Mouse (Mus musculus): Measurements from ENCODE around the gene Wdr25. TPM values are rescaled to one million over a fixed set of nuclear protein-coding genes. Genes with fewer than 3 reads are reported as not detected.

The Wdr25 gene
- total RNA-seq, 2 experiments from 2014 or later: 2.7 to 4.1 TPM

DNA sequence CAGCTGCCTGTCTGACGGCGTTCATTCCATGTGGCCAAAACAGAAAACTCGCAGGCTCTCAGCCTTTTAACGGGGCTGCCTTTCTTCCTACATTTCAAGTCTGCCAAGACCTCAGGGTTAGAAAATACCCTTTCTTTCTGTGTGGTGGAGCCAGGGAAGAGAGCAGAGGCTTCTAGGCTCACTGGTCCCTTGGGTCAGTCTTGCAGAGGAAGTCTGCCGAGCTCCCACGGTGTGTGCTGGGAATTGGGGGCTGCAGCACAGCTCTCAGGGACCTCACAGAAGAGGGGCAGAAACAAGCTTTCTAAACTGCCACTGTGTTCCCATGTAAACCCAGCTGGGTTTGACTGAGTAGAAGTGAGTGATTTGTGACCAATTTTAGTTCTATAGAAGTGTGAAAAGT, 40.8 kb downstream of the Wdr25 start:
- no peak for DNase-seq (ENCODE audit: low spot score)

DNA sequence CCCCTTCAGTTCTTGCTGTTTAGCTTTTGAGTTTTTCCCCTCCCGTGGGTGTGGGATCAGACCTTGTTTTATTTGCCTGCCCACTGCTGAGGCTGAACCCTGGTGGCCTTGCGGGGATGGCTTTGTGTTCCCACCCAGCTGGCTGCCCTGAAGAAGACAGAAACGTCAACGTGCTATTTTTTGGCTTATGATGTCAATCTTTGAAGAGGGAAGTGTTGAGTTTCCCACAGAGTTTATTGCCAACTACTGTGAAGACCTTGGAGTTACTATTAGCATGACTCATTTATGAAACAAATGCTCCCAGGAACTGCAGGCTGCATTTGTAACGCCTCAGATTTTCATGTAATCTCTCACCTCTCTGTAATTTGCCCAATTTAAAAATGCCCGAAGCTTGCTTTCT, 43.4 kb downstream of the Wdr25 start:
- peak; percentile 65 for DNase-seq (ENCODE audit: low spot score)

DNA sequence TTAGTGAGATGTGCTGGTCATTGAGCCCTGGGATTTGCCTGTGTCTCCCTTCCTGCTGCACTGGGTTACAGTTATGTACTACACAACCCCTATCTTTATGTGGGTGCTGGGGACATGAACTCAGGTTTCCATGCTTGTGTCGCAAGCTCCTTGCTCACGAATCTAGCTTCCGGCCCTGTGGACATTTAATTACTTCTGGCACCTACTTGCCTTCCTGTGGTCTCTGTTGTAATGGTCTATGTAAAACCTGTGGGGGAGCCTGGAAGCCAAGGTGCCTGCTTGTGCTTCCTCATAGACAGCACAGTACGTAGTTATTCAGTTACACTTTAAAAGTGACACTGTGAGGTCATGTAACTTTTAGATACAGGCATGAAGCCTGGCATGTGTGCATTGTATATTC, 44.1 kb downstream of the Wdr25 start:
- DNase-seq (ENCODE audit: low spot score): no peak

DNA sequence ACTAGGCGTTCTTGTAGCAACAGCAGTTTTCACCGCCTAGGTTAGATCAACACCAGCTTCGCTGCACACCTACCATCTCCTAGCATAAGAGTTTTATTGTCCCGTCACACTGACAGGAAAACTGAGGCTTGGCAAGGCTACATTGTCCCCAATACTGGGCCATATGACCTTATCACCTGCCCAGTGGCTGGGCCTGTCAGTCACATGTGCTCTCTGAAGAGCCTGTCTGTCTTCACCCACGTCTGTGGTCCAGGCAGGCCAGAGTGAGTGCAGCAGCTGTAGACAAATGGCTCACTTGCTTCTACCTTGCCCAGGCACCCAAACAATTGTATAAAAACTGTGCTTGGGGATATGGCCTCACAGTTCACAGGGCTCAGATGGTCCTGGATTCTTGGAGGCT, 45.4 kb downstream of the Wdr25 start:
- no peak for DNase-seq (ENCODE audit: low spot score)

DNA sequence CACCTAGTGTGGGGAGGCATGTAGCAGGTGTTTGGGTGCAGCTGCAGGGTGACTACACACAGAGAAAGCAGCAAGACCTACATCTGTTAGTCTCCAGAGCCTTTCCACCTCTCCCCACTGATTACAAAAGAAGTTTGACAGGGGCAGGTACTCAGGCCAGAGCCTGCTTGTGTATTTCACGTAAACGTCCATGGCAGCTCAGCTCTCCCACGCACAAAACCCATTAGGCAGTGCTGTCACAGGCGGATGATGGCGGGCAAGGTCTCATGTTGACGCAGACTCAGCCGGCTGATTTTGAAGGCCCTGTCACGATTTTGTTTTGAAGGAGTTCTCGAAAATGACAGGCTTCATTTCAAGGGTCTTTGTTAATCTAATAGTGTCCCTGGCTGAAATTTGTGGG, 45.9 kb downstream of the Wdr25 start:
- DNase-seq (ENCODE audit: low spot score): no peak

DNA sequence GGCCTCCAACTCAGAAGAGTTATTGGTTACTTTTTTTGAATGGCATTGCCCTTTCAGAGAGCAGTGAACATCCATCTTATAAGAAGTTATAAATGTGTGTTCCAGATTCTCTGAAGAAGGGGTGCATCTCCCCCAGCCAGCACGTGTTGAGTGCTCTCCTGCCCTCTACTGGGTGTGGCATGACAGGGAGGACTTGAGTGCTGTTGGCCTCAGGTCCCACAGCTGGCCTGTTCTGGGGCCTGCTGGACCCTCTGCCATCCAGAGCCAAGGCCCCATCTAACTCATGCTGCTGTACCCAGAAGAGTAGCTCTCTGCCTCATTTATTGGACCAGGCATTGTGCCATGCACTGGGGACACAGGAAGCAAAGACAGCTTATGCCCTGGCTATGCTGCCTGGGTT, 46.8 kb downstream of the Wdr25 start:
- DNase-seq (ENCODE audit: low spot score): no peak

DNA sequence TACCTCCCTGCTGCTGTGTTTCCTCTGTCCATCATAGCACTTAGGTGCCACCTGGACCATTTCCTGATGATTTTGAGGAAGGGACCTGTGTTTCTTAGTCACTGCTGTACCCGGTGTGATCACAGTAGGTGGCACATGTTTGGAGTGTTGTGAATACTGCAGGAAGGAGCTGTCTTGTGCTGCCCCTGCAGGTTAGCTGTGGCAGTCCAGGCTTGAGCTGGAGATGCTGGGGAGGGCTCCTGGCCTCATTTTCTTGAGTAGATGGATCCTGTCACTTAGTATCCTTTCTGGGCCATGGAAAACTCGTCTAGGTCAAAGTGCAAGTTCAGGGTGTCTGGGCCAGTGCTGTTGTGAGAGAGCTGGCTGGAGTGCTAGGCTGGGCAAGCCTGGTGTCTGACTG, 47.9 kb downstream of the Wdr25 start:
- no peak for DNase-seq (ENCODE audit: low spot score)

DNA sequence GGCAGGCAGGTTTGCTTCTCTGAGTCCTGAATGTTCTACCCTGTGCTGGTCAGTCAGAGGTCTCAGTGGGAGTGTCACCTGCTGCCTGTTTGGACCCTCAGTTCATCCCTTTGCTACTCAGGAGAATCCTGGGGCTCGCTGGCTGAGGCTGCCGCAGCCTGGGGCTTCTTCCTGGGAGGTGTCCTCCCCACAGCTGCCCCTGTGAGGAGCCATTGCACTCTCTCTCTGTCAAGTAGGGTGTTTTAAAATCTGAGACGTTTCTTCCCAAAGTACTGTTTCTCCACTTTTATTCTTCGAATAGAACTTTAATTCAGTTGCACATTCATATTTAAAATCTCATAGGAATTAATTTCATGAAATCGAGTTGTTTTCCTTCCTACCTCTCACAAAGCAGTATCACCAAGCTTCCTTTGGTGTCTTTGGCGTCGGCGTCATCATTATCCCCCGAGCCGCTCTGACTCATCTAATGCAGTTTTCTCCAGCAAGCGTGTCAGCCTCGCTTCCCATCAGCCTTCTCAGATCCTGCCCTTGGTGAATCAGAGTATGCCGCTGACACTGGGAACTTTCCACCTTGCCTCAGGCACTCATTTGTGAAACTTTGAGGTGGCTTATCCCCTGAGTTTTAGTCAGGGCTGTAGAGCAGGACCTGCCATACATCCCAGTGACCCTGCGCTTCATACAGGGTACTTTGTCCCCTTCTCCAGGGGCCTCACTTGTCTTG, 48.9 kb downstream of the Wdr25 start:
- DNase-seq (ENCODE audit: low spot score): no peak

DNA sequence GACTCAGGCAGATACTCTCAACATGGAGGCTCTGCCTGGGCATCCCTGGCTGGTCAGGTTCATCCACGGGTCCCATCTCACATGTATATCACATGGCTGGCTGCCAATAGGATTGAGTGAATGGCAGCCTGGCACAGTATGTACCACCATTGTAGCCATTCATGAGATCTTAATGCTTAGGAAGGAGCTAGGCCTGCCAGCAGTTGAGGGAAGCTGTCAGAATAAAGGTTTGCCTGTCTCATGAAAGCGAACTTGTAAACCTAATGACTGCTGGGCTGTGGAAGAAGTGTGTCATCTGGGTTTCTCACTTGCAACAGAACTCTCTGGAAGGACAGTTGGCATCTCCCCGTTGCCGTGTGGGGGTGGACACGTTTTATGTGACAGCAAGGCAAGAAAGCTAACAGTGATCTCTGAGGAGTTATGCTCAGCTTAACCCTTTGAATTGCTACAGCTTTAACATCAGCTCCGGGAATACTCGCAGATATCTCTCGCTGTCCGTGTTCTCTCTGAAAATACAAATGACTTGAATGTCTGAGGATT, 59.6 kb downstream of the Wdr25 start:
- DNase-seq (ENCODE audit: low spot score): no peak

DNA sequence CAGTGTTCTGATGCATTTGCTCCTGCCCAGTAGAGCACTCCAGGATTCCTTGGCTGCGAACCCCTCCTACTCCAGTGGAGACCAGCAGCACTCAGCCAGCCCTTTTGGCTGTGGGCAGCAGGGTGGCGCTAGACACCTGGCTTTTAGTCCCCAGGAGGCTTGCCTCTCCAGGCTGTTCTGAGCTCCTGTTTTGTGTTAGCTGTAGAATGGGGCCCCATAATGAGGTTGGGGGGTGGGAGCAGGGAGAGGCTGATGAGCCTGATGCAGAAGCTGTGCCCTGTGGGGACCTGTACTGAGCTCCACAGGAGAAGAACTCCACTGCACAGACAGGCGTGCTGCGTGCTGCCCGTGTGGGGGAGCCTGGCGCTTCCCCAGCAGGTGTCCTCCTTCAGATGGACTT, 60.4 kb downstream of the Wdr25 start:
- DNase-seq (ENCODE audit: low spot score): no peak

DNA sequence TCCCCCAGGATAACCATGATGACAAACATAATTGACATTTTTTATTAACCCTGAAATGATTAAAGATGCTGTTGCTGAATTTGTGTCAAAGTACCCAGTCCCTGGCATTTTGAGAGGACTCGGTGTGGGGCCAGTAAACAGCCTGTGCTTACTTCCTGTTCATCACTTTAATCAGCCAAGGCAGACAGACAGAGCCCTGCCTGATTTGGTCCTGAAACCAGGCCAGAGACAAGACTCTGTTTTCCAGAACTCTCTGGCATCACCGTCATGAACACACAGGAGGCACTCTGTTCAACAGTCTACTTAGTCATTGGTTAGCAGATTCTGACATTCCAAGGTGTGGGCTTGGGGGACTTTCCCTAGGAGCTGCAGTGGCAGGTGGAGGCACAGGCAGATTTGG, 61.0 kb downstream of the Wdr25 start:
- DNase-seq (ENCODE audit: low spot score): no peak

DNA sequence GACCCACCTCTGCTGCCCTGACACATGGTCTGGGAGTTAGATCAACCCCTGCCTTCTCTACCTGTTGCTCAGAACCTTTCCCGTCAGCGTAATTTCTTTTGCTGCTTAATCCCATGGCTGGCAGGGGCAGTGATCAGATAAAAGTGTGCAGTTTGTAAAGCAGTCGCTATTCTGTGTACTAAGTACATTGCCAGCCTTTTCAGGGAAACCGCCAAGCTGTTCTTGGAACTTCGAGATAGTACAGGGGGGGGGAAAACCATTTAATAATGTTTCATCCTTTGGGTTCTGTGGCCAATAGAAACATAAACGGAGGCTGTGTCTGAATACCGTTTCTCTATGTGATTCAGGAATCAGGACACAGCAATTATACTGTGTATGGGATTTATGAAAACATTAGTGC, 65.1 kb downstream of the Wdr25 start:
- no peak for DNase-seq (ENCODE audit: low spot score)

DNA sequence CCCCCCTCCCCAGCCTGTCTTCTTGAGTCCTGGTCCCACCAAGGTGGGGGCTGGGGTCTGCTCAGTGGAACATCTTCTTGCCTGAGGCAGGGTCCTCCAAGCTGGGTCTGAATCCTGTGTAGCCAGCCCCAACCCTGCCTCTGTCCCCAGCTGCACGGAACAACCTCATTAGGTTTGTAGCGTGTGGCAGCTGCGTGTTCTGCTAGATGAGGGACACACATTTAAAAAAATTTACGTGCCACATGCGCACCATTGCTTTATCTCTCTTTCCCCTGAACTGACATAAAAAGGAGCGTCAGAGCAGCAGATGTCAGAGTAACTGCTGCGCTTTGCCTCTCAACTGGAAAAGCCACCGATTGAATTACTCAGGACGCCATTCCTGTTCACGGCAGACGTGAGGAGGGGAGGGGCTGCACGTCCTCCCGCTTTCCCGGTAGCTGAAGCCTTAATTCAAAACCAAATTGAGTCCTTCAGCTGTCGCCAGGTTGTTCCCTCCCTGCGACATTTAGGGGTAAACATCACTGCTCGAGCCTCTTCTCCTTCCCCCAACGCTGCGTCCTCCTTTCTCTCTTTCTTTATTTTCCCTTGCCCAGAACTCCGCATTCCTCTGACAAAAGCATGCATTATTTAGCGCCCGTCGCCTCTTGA, 65.7 kb downstream of the Wdr25 start:
- DNase-seq (ENCODE audit: low spot score): no peak

DNA sequence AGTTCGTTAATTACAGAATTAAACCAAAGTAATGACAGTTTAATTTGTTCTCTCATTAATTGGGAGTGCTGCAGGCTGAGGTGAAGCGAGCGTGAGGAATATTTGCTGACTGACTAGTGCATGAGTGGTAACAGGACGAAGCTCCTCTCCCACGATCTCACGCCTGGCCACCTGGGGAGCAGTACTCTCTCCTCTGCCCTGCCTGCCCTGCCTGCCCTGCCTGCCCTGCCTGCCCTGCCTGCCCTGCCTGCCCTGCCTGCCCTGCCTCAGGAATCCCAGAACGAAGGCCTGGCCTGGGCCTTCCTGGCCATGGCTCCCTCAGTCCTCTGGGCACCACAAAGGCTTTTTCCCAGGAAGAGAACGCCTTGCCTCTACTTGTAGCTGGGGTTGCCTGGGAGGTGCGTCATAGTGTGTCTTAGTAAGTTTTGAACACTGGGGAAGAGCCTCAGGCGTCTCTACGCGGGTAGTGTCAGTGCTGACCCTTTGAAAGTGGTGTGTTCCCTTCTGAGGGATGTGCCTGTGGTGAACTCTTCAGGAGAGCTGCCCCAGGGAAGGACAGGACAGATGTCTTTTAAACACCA, 66.3 kb downstream of the Wdr25 start:
- DNase-seq (ENCODE audit: low spot score): no peak

DNA sequence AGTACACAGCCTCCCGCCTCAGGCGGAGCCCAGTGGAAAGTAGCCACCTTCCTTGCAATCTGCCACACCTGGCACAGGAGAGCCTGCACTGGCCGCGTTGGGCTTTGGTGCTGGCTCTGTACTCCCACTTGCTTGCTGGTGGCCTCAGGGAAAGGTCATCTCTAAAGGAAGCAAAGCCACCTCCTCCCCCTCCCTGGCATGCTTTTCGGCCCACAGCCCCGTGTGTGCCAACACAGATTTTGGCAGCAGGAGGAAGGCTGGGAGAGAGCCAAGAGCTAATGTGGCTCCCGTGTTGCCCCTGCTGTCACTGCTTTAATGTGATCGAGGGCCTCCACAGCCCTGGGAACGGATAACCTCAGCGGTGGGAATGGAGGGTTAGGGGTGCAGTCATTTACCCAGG, 66.8 kb downstream of the Wdr25 start:
- DNase-seq (ENCODE audit: low spot score): peak; percentile 68

DNA sequence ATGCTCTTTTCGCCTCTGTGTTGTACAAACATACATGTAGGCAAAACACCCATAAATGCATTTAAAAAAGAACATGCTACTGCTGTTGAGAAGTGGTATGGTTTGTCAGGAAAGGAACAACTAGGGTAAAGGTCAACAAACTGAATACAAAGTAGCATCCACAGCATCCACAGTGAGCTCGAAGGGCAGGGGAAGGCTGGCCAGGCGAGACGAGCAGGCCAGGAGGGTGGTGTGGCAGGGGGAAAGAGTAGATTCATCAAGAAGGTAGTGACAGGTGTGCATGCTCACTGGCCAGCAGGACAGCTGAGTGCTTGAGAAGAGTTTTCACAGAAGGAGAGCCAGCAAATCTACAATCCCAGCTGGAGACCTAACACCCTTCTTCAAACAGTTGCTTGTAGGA, 74.2 kb downstream of the Wdr25 start:
- DNase-seq (ENCODE audit: low spot score): no peak

DNA sequence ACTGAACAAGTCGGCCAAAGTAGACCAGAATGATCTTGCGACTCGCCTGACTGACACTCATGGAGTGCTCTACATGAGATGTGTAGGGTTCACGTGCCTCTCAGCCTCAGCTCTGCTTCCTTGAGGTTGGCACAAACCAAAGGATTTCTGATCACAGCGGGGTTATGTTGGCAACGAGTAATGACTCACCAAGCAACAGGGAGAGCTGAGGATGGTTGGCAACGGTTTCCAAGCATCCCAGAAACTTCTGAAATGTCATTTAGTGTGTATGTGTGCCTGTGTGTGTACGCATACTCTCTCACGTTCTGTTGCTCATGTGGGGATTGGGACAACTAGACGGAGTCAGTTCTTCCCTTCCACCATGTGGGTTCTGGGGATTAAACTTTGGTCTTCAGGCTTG, 74.6 kb downstream of the Wdr25 start:
- DNase-seq (ENCODE audit: low spot score): no peak

DNA sequence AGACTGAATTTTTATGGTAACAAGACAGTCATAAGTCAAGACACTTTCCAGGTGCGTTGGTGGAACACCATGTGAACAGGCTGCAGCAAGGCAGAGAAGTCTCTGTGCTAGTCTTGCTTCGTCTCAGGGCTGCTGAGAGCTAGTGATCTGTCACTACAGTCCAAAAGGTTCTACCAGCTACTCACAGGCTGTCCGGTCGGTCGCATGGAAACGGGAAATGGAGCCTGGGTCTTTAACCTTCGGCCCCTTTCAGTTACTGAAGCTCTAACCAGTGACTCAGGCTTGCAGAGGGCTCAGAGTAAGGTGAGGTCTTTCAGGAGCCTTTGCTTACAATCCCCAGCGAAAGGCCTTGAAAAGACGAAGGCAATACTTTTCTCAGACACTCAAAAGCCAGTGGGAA, 78.0 kb downstream of the Wdr25 start:
- no peak for DNase-seq (ENCODE audit: low spot score)

DNA sequence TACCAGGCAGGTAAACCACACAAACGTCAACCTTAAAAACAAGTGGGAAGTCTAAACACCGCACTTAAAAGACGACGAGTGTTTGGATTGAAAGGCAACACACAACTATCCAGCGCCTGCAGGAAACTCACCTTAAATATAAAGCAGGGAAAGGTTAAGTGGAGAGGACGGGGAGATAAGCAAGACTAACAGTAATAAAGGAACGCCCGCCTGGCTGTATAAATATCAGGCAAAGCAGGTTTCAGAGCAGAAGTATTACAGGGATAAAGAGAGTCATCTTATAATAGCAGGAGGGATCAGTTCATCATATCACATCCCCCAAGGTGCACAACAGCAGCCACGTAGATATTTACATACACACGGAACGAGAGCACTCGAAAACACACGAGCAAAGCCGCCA, 78.8 kb downstream of the Wdr25 start:
- DNase-seq (ENCODE audit: low spot score): no peak

DNA sequence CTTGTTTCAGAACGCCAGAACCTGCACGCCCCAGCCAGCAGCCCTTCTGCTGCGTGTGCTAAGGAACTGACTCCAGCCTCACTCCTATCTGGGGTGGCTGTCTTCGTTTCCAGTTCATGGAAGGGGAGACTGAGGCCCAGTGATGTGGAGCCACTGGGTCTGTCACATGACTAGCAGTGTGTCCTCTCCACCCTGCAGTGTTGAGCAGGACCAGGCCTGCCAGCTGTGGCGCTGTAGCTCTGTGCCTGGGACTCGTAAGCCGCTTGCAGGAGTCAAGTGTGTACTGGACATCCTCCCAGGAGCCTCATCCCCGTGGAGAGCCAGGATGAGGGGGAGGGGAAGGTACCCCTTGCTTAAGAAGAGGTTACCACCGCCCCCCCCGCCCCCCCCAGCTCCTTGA, 86.5 kb downstream of the Wdr25 start:
- DNase-seq (ENCODE audit: low spot score): no peak

DNA sequence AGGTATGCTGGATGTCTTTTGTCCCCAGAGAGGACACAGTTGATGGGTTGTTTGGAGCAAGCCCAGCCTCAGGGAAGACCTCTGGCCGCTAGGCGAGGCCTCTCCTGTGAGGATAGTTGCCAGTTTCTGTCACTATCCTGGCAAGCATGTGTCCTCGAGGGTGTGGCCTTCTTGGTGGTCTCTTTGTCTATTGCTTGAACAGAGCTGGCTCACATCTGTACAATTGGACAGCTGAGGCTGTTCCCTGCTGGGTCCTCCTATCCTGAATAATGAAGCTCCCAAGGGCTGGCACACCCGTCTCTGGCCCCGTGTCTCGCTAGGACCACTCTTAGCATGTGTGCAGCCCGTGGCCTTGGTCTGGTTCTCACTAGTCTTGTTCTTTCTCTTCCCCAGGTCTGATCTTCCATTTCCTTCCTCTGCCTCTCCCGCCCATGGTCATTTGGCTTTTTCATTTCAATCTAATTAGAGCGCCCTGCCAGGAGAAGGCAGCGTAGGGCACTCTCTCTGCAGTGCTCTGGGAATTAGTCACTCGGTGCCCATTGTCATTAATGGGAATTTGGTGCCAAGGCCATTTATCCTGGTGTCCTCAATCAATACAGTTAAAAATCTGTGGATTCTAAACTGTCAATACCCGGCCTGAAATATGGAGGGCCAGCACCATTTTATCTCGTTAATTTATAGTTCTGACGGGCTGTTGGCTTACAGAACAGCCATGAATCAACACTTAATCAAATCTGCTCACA, 88.7 kb downstream of the Wdr25 start:
- no peak for DNase-seq (ENCODE audit: low spot score)

DNA sequence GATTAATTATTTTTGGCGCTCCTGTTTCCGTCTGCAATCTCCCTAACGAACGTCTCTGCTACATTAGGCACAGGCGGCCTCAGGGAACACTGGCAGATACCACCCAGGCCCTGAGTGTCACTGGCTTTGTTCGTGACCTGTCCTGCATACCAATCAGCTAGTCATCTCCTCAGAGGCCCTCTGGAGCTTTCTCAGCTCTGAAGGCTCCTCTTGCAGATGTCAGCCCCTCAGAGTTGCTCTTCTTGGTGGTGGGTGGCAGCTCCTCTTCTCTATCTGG, 89.2 kb downstream of the Wdr25 start:
- DNase-seq (ENCODE audit: low spot score): no peak

DNA sequence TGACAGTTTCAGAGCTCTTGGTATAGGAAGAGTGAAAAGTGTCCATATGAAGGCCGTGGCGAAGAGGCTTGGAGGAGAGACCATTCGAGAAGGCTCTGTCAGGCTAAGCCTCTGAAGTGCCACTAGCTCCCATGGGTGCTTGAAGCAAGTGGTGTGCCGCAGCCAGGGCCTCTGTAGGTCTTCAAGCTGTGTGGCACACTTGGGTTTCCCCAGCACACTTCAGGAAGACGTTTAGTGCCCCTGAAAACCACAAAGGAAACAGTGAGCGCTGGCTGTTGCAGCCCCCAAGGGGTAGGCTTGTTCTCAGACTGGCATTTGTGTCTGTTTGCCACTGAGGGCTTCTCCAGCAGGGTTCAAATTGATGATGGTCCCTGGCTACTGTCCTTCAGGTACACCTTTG, 90.1 kb downstream of the Wdr25 start:
- no peak for DNase-seq (ENCODE audit: low spot score)

Data from gastrocnemius, adult 18-20 months (tissue).